Mouse (Mus musculus) lung, postnatal 0 days (tissue): ENCODE data around the gene Snorc. TPM values are rescaled to one million over a fixed set of nuclear protein-coding genes. Genes with fewer than 3 reads are reported as not detected.

ENCODE experiments used
- ATAC-seq: fragments of 200-750 bp; cut with Nextera tagmentation; 2 replicates; pipeline ENCODE4 v1.8.0; 2017; ENCODE audit warnings: moderate library complexity
- DNase-seq: peaks from one replicate; pipeline ENCODE4 v3.0.0-alpha.2; 2016; ENCODE audit warnings: low spot score
- H3K27ac ChIP-seq: fragments of 300-500 bp; sonication (generic); 2 replicates; pipeline ENCODE4 v1.5.1; 2014; ENCODE audit warnings: antibody characterized with exemption, mild to moderate bottlenecking, low read length, mixed read lengths
- H3K27me3 ChIP-seq: fragments of 300-500 bp; sonication (generic); replicated peaks from 2 replicates; pipeline ENCODE4 v1.6.1; 2014; ENCODE audit warnings: low read length, mixed read lengths; ENCODE audit not compliant: insufficient read depth
- H3K36me3 ChIP-seq: fragments of 300-500 bp; sonication (generic); 2 replicates; pipeline ENCODE4 v1.6.1; 2014; ENCODE audit warnings: low read length, mixed read lengths; ENCODE audit not compliant: insufficient read depth
- H3K4me1 ChIP-seq: fragments of 300-500 bp; sonication (generic); 2 replicates; pipeline ENCODE4 v1.6.1; 2014; ENCODE audit warnings: antibody characterized with exemption, low read depth, low read length, mixed read lengths; ENCODE audit not compliant: insufficient read depth
- H3K4me2 ChIP-seq: fragments of 300-500 bp; sonication (generic); replicated peaks from 2 replicates; pipeline ENCODE4 v1.6.1; 2014; ENCODE audit warnings: low read depth, mild to moderate bottlenecking, low read length, moderate library complexity, mixed read lengths
- H3K4me3 ChIP-seq: fragments of 300-500 bp; sonication (generic); 2 replicates; pipeline ENCODE4 v1.5.1; 2014; ENCODE audit warnings: low read depth, low read length
- H3K9ac ChIP-seq: fragments of 300-500 bp; sonication (generic); replicated peaks from 2 replicates; pipeline ENCODE4 v1.6.1; 2014; ENCODE audit warnings: low read depth, mild to moderate bottlenecking
- H3K9me3 ChIP-seq: fragments of 300-500 bp; sonication (generic); 2 replicates; pipeline ENCODE4 v1.6.1; 2016; ENCODE audit warnings: low read length, mixed read lengths
- CTCF ChIP-seq: IDR thresholded peaks from 2 replicates; pipeline ENCODE4 v1.5.1; 2016; ENCODE audit warnings: antibody characterized with exemption, mild to moderate bottlenecking
- EP300 ChIP-seq: IDR thresholded peaks from 2 replicates; pipeline ENCODE4 v1.6.1; 2016; ENCODE audit warnings: antibody characterized with exemption, mild to moderate bottlenecking, control low read depth
- WGBS: fragments of 180-500 bp; shearing (Covaris S2); extraction: QIAGEN DNeasy Blood & Tissue Kit; methylation state at CpG from one replicate; pipeline ENCODE4 v1.1.7; 2014; 5-methylcytosine and 5-hydroxymethylcytosine counted together
- polyA plus RNA-seq: library from polyadenylated mRNA; unstranded; fragments of >200 nt; fragmentation: Nextera tagmentation; extraction: Ambion mirVana; gene quantifications from 2 replicates; pipeline ENCODE4 v1.2.1, GENCODE M21; 2015

The Snorc gene
- polyA plus RNA-seq, 1 experiment from 2014 or later = not detected

DNA sequence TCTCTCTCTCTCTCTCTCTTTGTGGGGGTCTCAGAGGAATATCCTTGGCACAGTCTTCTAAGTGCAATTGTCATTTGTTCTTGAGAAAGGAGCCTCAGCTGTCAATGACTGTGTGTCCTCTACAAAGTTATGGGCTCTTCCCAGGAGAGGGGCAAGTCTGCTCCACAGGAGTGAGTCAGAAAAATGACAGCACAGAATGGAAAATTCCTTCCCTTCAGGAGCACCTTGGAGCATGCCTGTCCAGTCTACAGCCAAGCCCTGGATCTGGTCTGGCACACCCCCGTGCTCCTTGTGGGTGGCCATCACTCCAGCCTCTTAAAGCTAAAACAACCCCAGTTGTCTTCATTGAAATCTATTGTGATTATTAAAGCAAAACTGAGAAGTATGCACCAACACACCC, 51.5 kb downstream of the Snorc start:
- 60% methylated on average over 1 of the region's 1 CpGs for WGBS
- DNase-seq (peak; percentile 10), ATAC-seq (peak; percentile 32; the same call in 1 of the 2 replicates)
- H3K4me2 ChIP-seq = no peak overlapping the region
- no peaks in the 10 kb centered on the region for H3K9me3 ChIP-seq
- H3K9ac ChIP-seq = no peak overlapping the region
- H3K27me3 ChIP-seq = no peaks in the 10 kb centered on the region
- TF ChIP-seq CTCF (no peak), EP300 (no peak)
- no peaks in the 10 kb centered on the region for H3K36me3 ChIP-seq
- no peak overlapping the region for H3K4me3 ChIP-seq
- no peaks in the 10 kb centered on the region for H3K4me1 ChIP-seq
- no peak overlapping the region for H3K27ac ChIP-seq

DNA sequence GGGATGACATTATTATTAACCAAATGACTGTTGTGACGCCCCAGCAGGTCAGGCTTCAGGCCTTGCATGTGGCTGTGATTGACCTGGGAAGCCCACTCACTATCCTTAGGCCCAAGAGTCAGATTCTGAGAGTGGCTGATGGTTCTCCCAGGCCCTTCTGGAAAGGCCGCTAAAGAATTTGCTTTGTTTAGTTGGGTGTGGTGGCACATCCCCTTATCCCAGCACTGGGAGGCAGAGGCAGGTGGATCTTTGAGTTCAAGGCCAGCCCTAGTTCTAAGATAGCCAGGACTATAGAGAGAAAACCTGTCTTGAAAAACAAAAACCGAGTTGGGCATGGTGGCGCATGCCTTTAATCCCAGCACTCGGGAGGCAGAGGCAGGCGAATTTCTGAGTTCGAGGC, 55.0 kb downstream of the Snorc start:
- H3K27ac ChIP-seq = no peak overlapping the region
- WGBS = 94% methylated on average over 7 of the region's 7 CpGs

More for the DNA sequence above, 55.0 kb downstream of the Snorc start:
- no peak overlapping the region for H3K9ac ChIP-seq
- no peak for ATAC-seq
- DNase-seq = no peak
- H3K9me3 ChIP-seq = no peaks in the 10 kb centered on the region
- no peaks in the 10 kb centered on the region for H3K4me1 ChIP-seq
- no peaks in the 10 kb centered on the region for H3K27me3 ChIP-seq
- no peaks in the 10 kb centered on the region for H3K36me3 ChIP-seq
- H3K4me2 ChIP-seq = no peak overlapping the region
- TF ChIP-seq CTCF (no peak), EP300 (no peak)
- H3K4me3 ChIP-seq = no peak overlapping the region

Other genes with a start within 250 kb of the Snorc start
- gene Efhd1, start 205.9 kb upstream of the Snorc start, polyA plus RNA-seq = 0.24 and 0.69 TPM in 2 replicates
- gene Gigyf2, start 143.3 kb upstream of the Snorc start, polyA plus RNA-seq = 29.6 and 33.0 TPM in 2 replicates
- gene Kcnj13, start 75.5 kb upstream of the Snorc start, polyA plus RNA-seq = 41.4 and 48.7 TPM in 2 replicates
- 2.9 and 4.8 TPM in 2 replicates for gene Neu2, start 39.6 kb downstream of the Snorc start, polyA plus RNA-seq
- gene Ngef, start 103.6 kb downstream of the Snorc start, polyA plus RNA-seq = 3.8 and 5.9 TPM in 2 replicates
- gene Inpp5d, start 150.0 kb downstream of the Snorc start, polyA plus RNA-seq = 13.5 and 13.6 TPM in 2 replicates